Mouse (Mus musculus): Measurements from ENCODE around the gene Thy1.

DNA sequence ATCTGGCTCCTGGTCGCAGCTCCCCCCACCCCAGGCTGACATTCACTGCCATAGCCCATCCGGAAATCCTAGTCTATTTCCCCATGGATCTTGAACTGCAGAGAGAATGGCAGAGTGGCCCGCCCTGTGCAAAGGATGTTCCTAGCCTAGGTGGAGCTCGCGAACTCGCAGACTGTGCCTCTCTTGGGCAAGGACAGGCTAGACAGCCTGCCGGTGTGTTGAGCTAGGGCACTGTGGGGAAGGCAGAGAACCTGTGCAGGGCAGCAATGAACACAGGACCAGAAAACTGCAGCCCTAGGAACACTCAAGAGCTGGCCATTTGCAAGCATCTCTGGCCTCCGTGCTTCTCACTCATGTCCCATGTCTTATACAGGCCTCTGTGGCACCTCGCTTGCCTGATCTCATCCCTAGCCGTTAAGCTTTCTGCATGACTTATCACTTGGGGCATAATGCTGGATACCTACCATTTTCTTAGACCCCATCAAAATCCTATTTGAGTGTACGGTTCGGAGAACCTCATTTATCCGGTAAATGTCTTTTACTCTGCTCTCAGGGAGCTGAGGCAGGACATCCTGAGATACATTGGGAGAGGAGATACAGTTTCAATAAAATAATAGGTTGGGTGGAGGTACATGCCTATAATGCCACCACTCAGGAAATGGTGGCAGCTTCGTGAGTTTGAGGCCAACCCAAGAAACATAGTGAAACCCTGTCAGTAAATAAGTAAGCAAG lies 1.4 kb downstream of the Thy1 start:
- no peak for TF ChIP-seq HCFC1 (IDR thresholded peaks at IDR 0.05; ENCODE audit: low read depth, low read length)
- no peak for TF ChIP-seq TCF12 (IDR thresholded peaks at IDR 0.05; ENCODE audit: low read depth, low read length)
- TF ChIP-seq UBTF (IDR thresholded peaks at IDR 0.05; ENCODE audit: borderline replicate concordance, insufficient read depth, low read depth, low read length), result no peak
- no peak for TF ChIP-seq ELF1 (IDR thresholded peaks at IDR 0.05; ENCODE audit: low read depth, low read length)
- TF ChIP-seq MAFK (IDR thresholded peaks at IDR 0.05; ENCODE audit: borderline replicate concordance, low read depth, low read length), result no peak
- no peak for TF ChIP-seq CTCF (IDR thresholded peaks at IDR 0.05 in 2 of 3, conservative IDR thresholded peaks at IDR 0.05 in 1 of 3; ENCODE audit: control insufficient read depth in 1 of 3, insufficient read depth in 1 of 3, low read depth in 2 of 3, low read length in 3 of 3, poor library complexity in 1 of 3, severe bottlenecking in 1 of 3)
- no peak for TF ChIP-seq NELFE (IDR thresholded peaks at IDR 0.05; ENCODE audit: low read depth, low read length)
- no peak for TF ChIP-seq EP300 (IDR thresholded peaks at IDR 0.05; ENCODE audit: low read depth in 1 of 2, low read length in 2 of 2)
- TF ChIP-seq BHLHE40 (IDR thresholded peaks at IDR 0.05; ENCODE audit: borderline replicate concordance, low read depth, low read length), result no peak
- no peak for TF ChIP-seq ZMIZ1 (IDR thresholded peaks at IDR 0.05; ENCODE audit: low read depth, low read length)
- no peak for TF ChIP-seq SIN3A (IDR thresholded peaks at IDR 0.05; ENCODE audit: low read length)
- no peak for TF ChIP-seq ZC3H11A (IDR thresholded peaks at IDR 0.05; ENCODE audit: low read depth, low read length)
- no peak for TF ChIP-seq POLR2A (IDR thresholded peaks at IDR 0.05; ENCODE audit: control insufficient read depth in 1 of 2, insufficient read depth in 1 of 2, low read depth in 1 of 2, low read length in 2 of 2, poor library complexity in 1 of 2)
